Mouse (Mus musculus) limb, embryonic 10.5 days (tissue): ENCODE data around the gene Serpinb6a. TPM values are rescaled to one million over a fixed set of nuclear protein-coding genes. Genes with fewer than 3 reads are reported as not detected.

Experiments used
- DNase-seq: peaks from one replicate; pipeline ENCODE4 v3.0.0-alpha.2; 2017; ENCODE audit warnings: low spot score
- H3K27ac ChIP-seq: fragments of 300-500 bp; sonication (generic); 2 replicates; pipeline ENCODE4 v1.5.1; 2016; ENCODE audit warnings: mild to moderate bottlenecking
- H3K27me3 ChIP-seq: fragments of 300-500 bp; sonication (generic); 2 replicates; pipeline ENCODE4 v1.6.1; 2016; ENCODE audit warnings: low read depth, mild to moderate bottlenecking; ENCODE audit not compliant: poor library complexity, severe bottlenecking
- H3K36me3 ChIP-seq: fragments of 300-500 bp; sonication (generic); 2 replicates; pipeline ENCODE4 v1.6.1; 2016; ENCODE audit warnings: mild to moderate bottlenecking, moderate library complexity
- H3K4me1 ChIP-seq: fragments of 300-500 bp; sonication (generic); 2 replicates; pipeline ENCODE4 v1.6.1; 2016
- H3K4me3 ChIP-seq: fragments of 300-500 bp; sonication (generic); 2 replicates; pipeline ENCODE4 v1.5.1; 2016; ENCODE audit warnings: mild to moderate bottlenecking, moderate library complexity
- H3K9me3 ChIP-seq: fragments of 300-500 bp; sonication (generic); replicated peaks from 2 replicates; pipeline ENCODE4 v1.6.1; 2016; ENCODE audit warnings: mild to moderate bottlenecking
- WGBS: fragments of 180-500 bp; shearing (Covaris S2); methylation state at CpG from one replicate; pipeline ENCODE4 v1.1.7; 2016; 5-methylcytosine and 5-hydroxymethylcytosine counted together
- polyA plus RNA-seq: library from polyadenylated mRNA; unstranded; fragments of >200 nt; fragmentation: Nextera tagmentation; extraction: Ambion mirVana; gene quantifications from 2 replicates; pipeline ENCODE4 v1.2.1, GENCODE M21; 2016

The Serpinb6a gene
- polyA plus RNA-seq, 1 experiment from 2014 or later, result 35.7 TPM

GRCm38 (mm10) chr13:34036726-34037125 is 34.1 kb upstream of the Serpinb6a start:
- Histone ChIP-seq H3K4me1 (peaks cover 20% of the 10 kb centered on the region), H3K4me3 (no peak overlapping the region), H3K9me3 (no peaks in the 10 kb centered on the region), H3K36me3 (peaks cover 14% of the 10 kb centered on the region), H3K27me3 (no peaks in the 10 kb centered on the region), H3K27ac (no peak overlapping the region)
- no peak for DNase-seq
- 84% methylated on average over 5 of the region's 5 CpGs for WGBS

DNA sequence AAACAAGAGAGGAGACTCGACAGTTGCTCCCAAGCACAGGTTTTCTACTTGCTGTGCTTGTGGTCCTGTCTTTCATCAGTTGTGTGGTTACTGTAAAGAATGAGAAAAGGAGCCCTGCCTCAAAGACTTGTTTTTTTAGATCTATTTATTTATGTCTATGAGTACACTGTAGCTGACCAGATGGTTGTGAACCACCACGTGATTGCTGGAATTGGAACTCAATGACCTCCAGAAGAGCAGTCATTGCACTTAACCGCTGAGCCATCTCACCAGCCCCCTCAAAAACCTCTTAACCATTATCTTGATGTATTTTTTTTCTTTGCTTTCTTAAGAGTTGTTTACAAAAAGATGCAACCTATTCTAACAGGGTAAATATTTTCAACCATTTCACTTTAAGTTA is 32.8 kb upstream of the Serpinb6a start:
- no peak overlapping the region for H3K27ac ChIP-seq
- no peaks in the 10 kb centered on the region for H3K9me3 ChIP-seq
- no peak for DNase-seq
- H3K36me3 ChIP-seq, result peaks cover 21% of the 10 kb centered on the region
- 86% methylated on average over 3 of the region's 3 CpGs for WGBS
- peaks cover 20% of the 10 kb centered on the region for H3K4me1 ChIP-seq
- H3K27me3 ChIP-seq, result no peaks in the 10 kb centered on the region
- no peak overlapping the region for H3K4me3 ChIP-seq

- Histone ChIP-seq H3K9me3 (no peaks in the 10 kb centered on the region), H3K27me3 (no peaks in the 10 kb centered on the region), H3K4me1 (peaks cover 3% of the 10 kb centered on the region), H3K4me3 (no peak overlapping the region), H3K36me3 (peaks cover 35% of the 10 kb centered on the region), H3K27ac (no peak overlapping the region)
- WGBS, result 92% methylated on average over 2 of the region's 2 CpGs
- no peak for DNase-seq
These were observed 29.4 kb upstream of the Serpinb6a start for GRCm38 (mm10) chr13:34032041-34032440.

DNA sequence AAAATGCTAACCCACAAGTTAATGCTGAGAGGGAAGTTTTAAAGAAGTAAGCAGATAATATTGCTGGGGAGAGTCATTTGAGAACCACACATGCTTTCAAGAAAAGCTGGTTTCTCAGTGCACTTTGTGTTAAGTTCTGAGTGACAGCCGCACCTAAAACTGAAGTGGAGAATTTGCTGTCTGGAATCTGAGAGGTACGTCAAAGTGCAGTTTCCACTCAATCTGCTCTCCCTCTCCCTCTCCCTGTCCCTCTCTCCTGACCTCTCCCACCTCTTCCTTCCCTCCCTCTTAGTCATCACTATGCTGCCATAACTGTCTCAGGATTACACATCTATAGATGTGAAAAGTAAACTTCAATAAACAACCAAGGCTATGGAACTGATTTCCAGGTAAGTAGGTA is 19.4 kb upstream of the Serpinb6a start:
- Histone ChIP-seq H3K4me3 (no peak overlapping the region), H3K27me3 (no peaks in the 10 kb centered on the region), H3K9me3 (no peaks in the 10 kb centered on the region), H3K36me3 (peaks cover 31% of the 10 kb centered on the region), H3K4me1 (no peaks in the 10 kb centered on the region), H3K27ac (no peak overlapping the region)
- no peak for DNase-seq
- WGBS, result 92% methylated on average over 2 of the region's 2 CpGs

DNA sequence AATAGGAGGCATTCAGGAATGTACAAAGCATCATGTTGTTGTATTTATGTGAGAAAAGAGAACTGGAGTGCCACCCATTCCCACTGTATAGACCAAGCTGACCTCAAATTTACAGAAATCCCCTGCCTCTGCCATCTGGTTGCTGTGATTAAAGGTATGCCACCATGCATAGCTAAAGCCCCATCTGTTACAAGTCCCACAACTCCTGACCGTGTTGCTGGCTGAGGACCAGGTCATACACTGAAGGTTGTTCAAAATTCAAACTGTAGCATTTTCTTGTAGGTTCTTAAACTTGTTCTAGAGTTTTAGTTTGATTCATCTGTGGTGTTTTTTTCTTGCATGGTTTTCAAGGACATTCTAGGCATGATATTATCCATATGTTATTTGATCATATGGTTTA is 15.9 kb upstream of the Serpinb6a start:
- Histone ChIP-seq H3K27me3 (no peaks in the 10 kb centered on the region), H3K4me1 (no peaks in the 10 kb centered on the region), H3K9me3 (no peaks in the 10 kb centered on the region), H3K4me3 (no peak overlapping the region), H3K27ac (no peak overlapping the region), H3K36me3 (peaks cover 62% of the 10 kb centered on the region)
- DNase-seq, result no peak
- 95% methylated on average over 1 of the region's 1 CpGs for WGBS

- DNase-seq, result no peak
- Histone ChIP-seq H3K4me1 (no peaks in the 10 kb centered on the region), H3K4me3 (no peak overlapping the region), H3K36me3 (peaks cover 65% of the 10 kb centered on the region), H3K27me3 (no peaks in the 10 kb centered on the region), H3K27ac (no peak overlapping the region), H3K9me3 (no peaks in the 10 kb centered on the region)
- WGBS, result 96% methylated on average over 9 of the region's 9 CpGs
These were observed 14.5 kb upstream of the Serpinb6a start for GRCm38 (mm10) chr13:34016927-34017569.

GRCm38 (mm10) chr13:34007234-34007633 is 4.6 kb upstream of the Serpinb6a start:
- H3K36me3 ChIP-seq, result no peaks in the 10 kb centered on the region; the same call in 1 of the 2 replicates
- no peak overlapping the region for H3K4me3 ChIP-seq
- no peaks in the 10 kb centered on the region for H3K9me3 ChIP-seq
- DNase-seq, result no peak
- WGBS, result 82% methylated on average over 2 of the region's 2 CpGs
- H3K27me3 ChIP-seq, result no peaks in the 10 kb centered on the region
- H3K4me1 ChIP-seq, result peaks cover 6% of the 10 kb centered on the region
- H3K27ac ChIP-seq, result no peak overlapping the region

DNA sequence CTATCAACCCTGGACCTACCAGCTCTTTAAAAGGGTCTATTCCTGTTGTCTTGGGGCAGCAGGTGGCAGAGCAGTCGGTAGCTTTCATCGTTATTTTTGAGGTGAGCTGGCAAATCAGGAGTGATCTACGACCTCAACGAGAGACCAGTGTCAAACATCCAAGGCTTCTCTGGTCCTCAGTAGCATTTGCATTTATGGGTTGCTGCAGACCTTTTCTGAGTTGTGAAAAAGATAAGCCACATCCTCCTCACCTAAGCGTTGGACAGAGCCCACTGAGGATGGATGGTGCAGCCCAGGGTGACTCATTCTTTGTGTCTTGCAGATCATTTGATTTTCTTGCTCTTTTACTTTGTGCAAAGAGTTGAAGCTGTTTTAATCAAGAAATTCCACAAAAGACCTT is 464 bp upstream of the Serpinb6a start:
- Histone ChIP-seq H3K27me3 (no peaks in the 10 kb centered on the region), H3K9me3 (no peaks in the 10 kb centered on the region), H3K36me3 (no peaks in the 10 kb centered on the region), H3K27ac (peak overlapping the region; percentile 93; the same call in 1 of the 2 replicates), H3K4me3 (peak overlapping the region; percentile 89), H3K4me1 (peaks cover 10% of the 10 kb centered on the region)
- no peak for DNase-seq
- 11% methylated on average over 5 of the region's 5 CpGs for WGBS

DNA sequence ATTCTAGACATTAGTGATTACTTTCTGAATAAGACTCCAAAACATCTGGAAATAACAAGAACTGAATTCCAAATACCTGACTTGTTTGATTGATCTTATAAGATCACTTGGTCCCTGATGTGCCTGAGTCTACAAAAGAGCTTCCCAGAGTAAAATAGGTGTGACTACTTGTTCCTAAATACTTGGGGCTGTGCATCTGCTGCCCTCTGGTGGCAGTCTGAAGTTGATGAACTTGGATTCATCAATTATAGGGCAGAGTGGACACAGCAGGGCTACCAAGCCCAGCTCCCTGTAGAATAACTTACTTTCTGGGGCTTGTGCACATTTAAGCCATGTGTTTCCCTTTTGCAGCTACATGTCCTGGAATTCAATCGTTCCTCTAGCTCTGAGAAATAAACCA is 7.4 kb downstream of the Serpinb6a start:
- no peaks in the 10 kb centered on the region for H3K36me3 ChIP-seq
- H3K4me3 ChIP-seq, result no peak overlapping the region
- DNase-seq, result peak; percentile 77
- H3K4me1 ChIP-seq, result no peaks in the 10 kb centered on the region
- no peaks in the 10 kb centered on the region for H3K9me3 ChIP-seq
- WGBS, result 37% methylated on average over 1 of the region's 1 CpGs
- H3K27ac ChIP-seq, result no peak overlapping the region
- no peaks in the 10 kb centered on the region for H3K27me3 ChIP-seq

GRCm38 (mm10) chr13:33989625-33990024 is 13.0 kb downstream of the Serpinb6a start:
- no peak for DNase-seq
- Histone ChIP-seq H3K9me3 (no peaks in the 10 kb centered on the region), H3K27me3 (no peaks in the 10 kb centered on the region), H3K27ac (no peak overlapping the region), H3K4me3 (no peak overlapping the region), H3K36me3 (0 out of 2 replicates have a peak, but pooled peaks cover 2% of the 10 kb centered on the region), H3K4me1 (no peaks in the 10 kb centered on the region)
- 76% methylated on average over 5 of the region's 5 CpGs for WGBS

DNA sequence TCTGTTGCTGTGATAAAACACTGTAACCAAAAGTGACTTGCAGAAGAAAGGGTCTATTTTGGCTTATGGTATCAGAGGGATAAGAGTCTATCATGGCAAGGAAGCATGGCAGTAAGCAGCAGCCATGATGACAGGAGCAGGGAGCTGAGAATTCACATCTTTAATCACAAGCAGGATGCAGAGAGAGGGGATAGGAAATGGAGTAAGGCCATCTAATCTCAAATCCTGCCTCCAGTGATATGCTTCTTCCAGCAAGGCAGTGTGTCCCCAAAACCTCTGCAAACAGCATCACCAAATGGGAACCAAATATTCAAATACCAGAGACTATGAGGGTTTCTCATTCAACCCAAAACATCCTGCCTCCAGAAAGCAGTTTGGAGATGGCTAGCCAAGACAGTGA is 36.0 kb downstream of the Serpinb6a start:
- Histone ChIP-seq H3K4me3 (no peak overlapping the region), H3K27me3 (no peaks in the 10 kb centered on the region), H3K4me1 (peaks cover 8% of the 10 kb centered on the region), H3K36me3 (no peaks in the 10 kb centered on the region), H3K9me3 (no peaks in the 10 kb centered on the region), H3K27ac (no peak overlapping the region)
- DNase-seq, result no peak

DNA sequence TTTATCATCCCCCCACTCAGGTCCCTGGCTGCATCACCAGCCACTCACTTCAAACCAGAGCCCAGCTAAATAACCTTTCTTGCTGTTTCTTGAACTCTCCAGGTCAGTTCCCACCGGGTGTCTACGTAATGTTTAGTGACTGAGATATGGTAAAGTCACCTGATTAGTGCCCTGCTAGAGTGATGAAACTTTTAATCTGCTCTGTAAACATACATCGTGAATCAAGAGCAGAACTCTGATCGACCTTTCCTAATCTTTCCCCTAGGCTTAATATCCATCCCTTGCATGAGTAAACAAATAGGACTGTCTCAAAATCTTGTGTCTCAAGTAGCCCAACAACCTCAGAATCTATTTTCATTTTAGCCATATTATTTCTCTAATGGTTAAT is 36.6 kb downstream of the Serpinb6a start:
- 80% methylated on average over 4 of the region's 4 CpGs for WGBS
- no peak for DNase-seq
- Histone ChIP-seq H3K27me3 (no peaks in the 10 kb centered on the region), H3K4me1 (peaks cover 8% of the 10 kb centered on the region), H3K4me3 (0 out of 2 replicates have a peak overlapping the region, but pooled peaks have one; percentile 61), H3K9me3 (no peaks in the 10 kb centered on the region), H3K36me3 (no peaks in the 10 kb centered on the region), H3K27ac (no peak overlapping the region)

GRCm38 (mm10) chr13:33965056-33966024 is 37.3 kb downstream of the Serpinb6a start:
- Histone ChIP-seq H3K9me3 (no peaks in the 10 kb centered on the region), H3K4me1 (peaks cover 8% of the 10 kb centered on the region), H3K36me3 (no peaks in the 10 kb centered on the region), H3K4me3 (peak overlapping the region; percentile 61), H3K27ac (peak overlapping the region; percentile 91), H3K27me3 (no peaks in the 10 kb centered on the region)
- peak; percentile 32 for DNase-seq
- 30% methylated on average over 14 of the region's 14 CpGs for WGBS
